Comparison of ENCODE assay signal across 8 mouse cellular contexts in the genomic region with DNA sequence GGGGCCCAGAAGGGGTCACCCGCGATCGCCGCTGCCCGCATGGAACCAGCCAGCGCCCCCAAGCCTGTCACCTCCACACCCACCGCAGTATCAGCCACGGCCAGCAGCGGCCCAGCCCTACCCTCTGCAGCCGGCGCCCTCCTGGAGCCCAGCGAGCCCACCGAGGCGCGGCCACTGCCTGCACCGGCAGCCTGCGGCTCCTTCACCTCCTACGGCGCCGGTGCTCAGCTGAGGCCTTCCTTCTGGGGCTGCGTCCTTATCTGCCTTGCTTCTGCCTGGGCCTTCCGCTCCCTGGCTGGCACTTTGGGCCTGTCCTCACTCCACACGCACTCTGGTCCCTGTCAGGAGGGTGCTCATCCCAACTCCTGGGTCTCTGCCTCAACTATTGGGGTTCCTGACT. TPM values are rescaled to one million over a fixed set of nuclear protein-coding genes. Genes with fewer than 3 reads are reported as not detected.
DNase-seq lines count a peak whose midpoint lies in the region; ATAC-seq lines count a peak whose summit lies in the region.

No protein-coding gene starts in this region.

- H3K4me3 ChIP-seq in kidney, embryonic 14.5 days (ENCODE audit: low read length): 0 out of 2 replicates have a peak overlapping the region, but pooled peaks have one; percentile 20
- H3K4me3 ChIP-seq in embryonic facial prominence, embryonic 15.5 days (replicated peaks): peak overlapping the region; percentile 15; the same call in 1 of the 2 replicates
- peak overlapping the region; percentile 14; the same call in 1 of the 2 replicates for H3K4me3 ChIP-seq in limb, embryonic 11.5 days (ENCODE audit: low read depth, low read length)
- peak overlapping the region; percentile 21 for H3K4me3 ChIP-seq in neural tube, embryonic 11.5 days (ENCODE audit: low read depth, low read length)

- peak overlapping the region; percentile 32; the same call in 1 of the 2 replicates for H3K9ac ChIP-seq in kidney, embryonic 14.5 days (ENCODE audit: low read depth, low read length)
- no peak overlapping the region for H3K9ac ChIP-seq in embryonic facial prominence, embryonic 15.5 days
- H3K9ac ChIP-seq in limb, embryonic 11.5 days (ENCODE audit: low read length): peak overlapping the region; percentile 52; the same call in 1 of the 2 replicates
- peak overlapping the region; percentile 41; the same call in 1 of the 2 replicates for H3K9ac ChIP-seq in neural tube, embryonic 11.5 days (ENCODE audit: low read length)

- H3K9me3 ChIP-seq in kidney, embryonic 14.5 days (ENCODE audit: control insufficient read depth, low read length): no peaks in the 10 kb centered on the region
- no peaks in the 10 kb centered on the region for H3K9me3 ChIP-seq in embryonic facial prominence, embryonic 15.5 days (replicated peaks)
- H3K9me3 ChIP-seq in limb, embryonic 11.5 days (ENCODE audit: control insufficient read depth, low read length): no peaks in the 10 kb centered on the region; the same call in 1 of the 2 replicates
- H3K9me3 ChIP-seq in neural tube, embryonic 11.5 days (ENCODE audit: control insufficient read depth, low read length): no peaks in the 10 kb centered on the region

- H3K4me2 ChIP-seq in kidney, embryonic 14.5 days (replicated peaks; ENCODE audit: low read depth, low read length): peak overlapping the region; percentile 37
- peak overlapping the region; percentile 38 for H3K4me2 ChIP-seq in embryonic facial prominence, embryonic 15.5 days (replicated peaks)
- H3K4me2 ChIP-seq in limb, embryonic 11.5 days (ENCODE audit: low read depth, severe bottlenecking): peak overlapping the region; percentile 40
- H3K4me2 ChIP-seq in neural tube, embryonic 11.5 days (ENCODE audit: low read depth): peak overlapping the region; percentile 40

- H3K27ac ChIP-seq in kidney, embryonic 14.5 days (ENCODE audit: low read depth, low read length): no peak overlapping the region
- H3K27ac ChIP-seq in embryonic facial prominence, embryonic 15.5 days (replicated peaks): no peak overlapping the region
- no peak overlapping the region for H3K27ac ChIP-seq in limb, embryonic 11.5 days (replicated peaks; ENCODE audit: low read depth, low read length)
- H3K27ac ChIP-seq in neural tube, embryonic 11.5 days (ENCODE audit: low read depth, low read length): no peak overlapping the region

- no peak for ATAC-seq in kidney, embryonic 14.5 days (ENCODE audit: low FRiP score, low TSS enrichment)
- no peak for ATAC-seq in embryonic facial prominence, embryonic 15.5 days (ENCODE audit: insufficient number of reproducible peaks, low FRiP score, low TSS enrichment, low read depth)
- ATAC-seq in limb, embryonic 11.5 days (ENCODE audit: insufficient number of reproducible peaks, low FRiP score, low TSS enrichment, low read depth): no peak
- no peak for ATAC-seq in neural tube, embryonic 11.5 days (ENCODE audit: insufficient read depth, low FRiP score, low TSS enrichment)

- WGBS in kidney, embryonic 14.5 days: 6% methylated on average over 23 of the region's 23 CpGs
- 6% methylated on average over 23 of the region's 23 CpGs for WGBS in embryonic facial prominence, embryonic 15.5 days
- WGBS in limb, embryonic 11.5 days: 4% methylated on average over 21 of the region's 23 CpGs
- 5% methylated on average over 21 of the region's 23 CpGs for WGBS in neural tube, embryonic 11.5 days

- H3K27me3 ChIP-seq in kidney, embryonic 14.5 days (ENCODE audit: control insufficient read depth, insufficient read depth, low read length): peaks cover 73% of the 10 kb centered on the region
- H3K27me3 ChIP-seq in embryonic facial prominence, embryonic 15.5 days: peaks cover 87% of the 10 kb centered on the region
- peaks cover 78% of the 10 kb centered on the region for H3K27me3 ChIP-seq in limb, embryonic 11.5 days (ENCODE audit: control insufficient read depth, insufficient read depth, low read length)
- peaks cover 74% of the 10 kb centered on the region for H3K27me3 ChIP-seq in neural tube, embryonic 11.5 days (ENCODE audit: control insufficient read depth, insufficient read depth, low read length)

- peaks cover 18% of the 10 kb centered on the region for H3K4me1 ChIP-seq in kidney, embryonic 14.5 days (ENCODE audit: control insufficient read depth, insufficient read depth, low read length)
- peaks cover 39% of the 10 kb centered on the region for H3K4me1 ChIP-seq in embryonic facial prominence, embryonic 15.5 days
- peaks cover 23% of the 10 kb centered on the region for H3K4me1 ChIP-seq in limb, embryonic 11.5 days (ENCODE audit: control insufficient read depth, insufficient read depth, low read length)
- peaks cover 14% of the 10 kb centered on the region for H3K4me1 ChIP-seq in neural tube, embryonic 11.5 days (ENCODE audit: control insufficient read depth, insufficient read depth, low read length)

- no peaks in the 10 kb centered on the region for H3K36me3 ChIP-seq in kidney, embryonic 14.5 days (ENCODE audit: control insufficient read depth, insufficient read depth, low read length)
- H3K36me3 ChIP-seq in embryonic facial prominence, embryonic 15.5 days: no peaks in the 10 kb centered on the region
- no peaks in the 10 kb centered on the region for H3K36me3 ChIP-seq in limb, embryonic 11.5 days (ENCODE audit: control insufficient read depth, insufficient read depth, low read length)
- no peaks in the 10 kb centered on the region for H3K36me3 ChIP-seq in neural tube, embryonic 11.5 days (ENCODE audit: control insufficient read depth, insufficient read depth, low read length)

- DNase-seq in kidney, adult 11 months: no peak
- DNase-seq in limb, embryonic 11.5 days (ENCODE audit: low spot score): no peak
- DNase-seq in neural tube, embryonic 11.5 days (ENCODE audit: low spot score): no peak
- DNase-seq in frontal cortex, postnatal 36 days (ENCODE audit: low spot score in 2 of 2): no peak
- DNase-seq in ovary, adult 18-20 months (ENCODE audit: low spot score): no peak
- no peak for DNase-seq in cerebellum, postnatal 36 days

RNA-seq across cellular contexts. Expression of a gene that starts 2.4 kb away (rescaled TPM):
- polyA plus RNA-seq in kidney, embryonic 14.5 days (2014; fragmentation: Nextera tagmentation; extraction: Ambion mirVana): 0.13 and 0.27 TPM in 2 replicates
- 3.1 and 3.3 TPM in 2 replicates for polyA plus RNA-seq in embryonic facial prominence, embryonic 15.5 days (2015; fragmentation: Nextera tagmentation; extraction: Ambion mirVana)
- 0.12 and 0.16 TPM in 2 replicates for polyA plus RNA-seq in limb, embryonic 11.5 days (2014; fragmentation: Nextera tagmentation; extraction: Ambion mirVana)
- not detected in 2 replicates for polyA plus RNA-seq in neural tube, embryonic 11.5 days (2014; fragmentation: Nextera tagmentation; extraction: Ambion mirVana)

RNA-seq across cellular contexts. Expression of a gene that starts 11.8 kb away (rescaled TPM):
- polyA plus RNA-seq in kidney, embryonic 14.5 days (2014; fragmentation: Nextera tagmentation; extraction: Ambion mirVana): 63.7 and 70.2 TPM in 2 replicates
- polyA plus RNA-seq in embryonic facial prominence, embryonic 15.5 days (2015; fragmentation: Nextera tagmentation; extraction: Ambion mirVana): 89.5 and 101 TPM in 2 replicates
- 73.3 and 82.3 TPM in 2 replicates for polyA plus RNA-seq in limb, embryonic 11.5 days (2014; fragmentation: Nextera tagmentation; extraction: Ambion mirVana)
- polyA plus RNA-seq in neural tube, embryonic 11.5 days (2014; fragmentation: Nextera tagmentation; extraction: Ambion mirVana): 49.3 and 54.0 TPM in 2 replicates

RNA-seq across cellular contexts. Expression of a gene that starts 11.9 kb away (rescaled TPM):
- polyA plus RNA-seq in kidney, embryonic 14.5 days (2014; fragmentation: Nextera tagmentation; extraction: Ambion mirVana): 1.4 and 2.4 TPM in 2 replicates
- 2.4 and 2.8 TPM in 2 replicates for polyA plus RNA-seq in embryonic facial prominence, embryonic 15.5 days (2015; fragmentation: Nextera tagmentation; extraction: Ambion mirVana)
- polyA plus RNA-seq in limb, embryonic 11.5 days (2014; fragmentation: Nextera tagmentation; extraction: Ambion mirVana): 2.3 and 2.7 TPM in 2 replicates
- polyA plus RNA-seq in neural tube, embryonic 11.5 days (2014; fragmentation: Nextera tagmentation; extraction: Ambion mirVana): 2.0 and 2.7 TPM in 2 replicates

RNA-seq across cellular contexts. Expression of a gene that starts 42.8 kb away (rescaled TPM):
- polyA plus RNA-seq in kidney, embryonic 14.5 days (2014; fragmentation: Nextera tagmentation; extraction: Ambion mirVana): 6.5 and 23.0 TPM in 2 replicates
- polyA plus RNA-seq in embryonic facial prominence, embryonic 15.5 days (2015; fragmentation: Nextera tagmentation; extraction: Ambion mirVana): 31.4 and 36.0 TPM in 2 replicates
- polyA plus RNA-seq in limb, embryonic 11.5 days (2014; fragmentation: Nextera tagmentation; extraction: Ambion mirVana): 3.9 and 5.5 TPM in 2 replicates
- polyA plus RNA-seq in neural tube, embryonic 11.5 days (2014; fragmentation: Nextera tagmentation; extraction: Ambion mirVana): 4.5 and 4.7 TPM in 2 replicates

RNA-seq across cellular contexts. Expression of a gene that starts 56.9 kb away (rescaled TPM):
- polyA plus RNA-seq in kidney, embryonic 14.5 days (2014; fragmentation: Nextera tagmentation; extraction: Ambion mirVana): 3.5 and 3.7 TPM in 2 replicates
- polyA plus RNA-seq in embryonic facial prominence, embryonic 15.5 days (2015; fragmentation: Nextera tagmentation; extraction: Ambion mirVana): 1.2 and 1.4 TPM in 2 replicates
- polyA plus RNA-seq in limb, embryonic 11.5 days (2014; fragmentation: Nextera tagmentation; extraction: Ambion mirVana): 1.8 and 2.2 TPM in 2 replicates
- 1.2 and 1.6 TPM in 2 replicates for polyA plus RNA-seq in neural tube, embryonic 11.5 days (2014; fragmentation: Nextera tagmentation; extraction: Ambion mirVana)
